Comparison of ENCODE assay signal across 13 mouse cellular contexts in the genomic region with DNA sequence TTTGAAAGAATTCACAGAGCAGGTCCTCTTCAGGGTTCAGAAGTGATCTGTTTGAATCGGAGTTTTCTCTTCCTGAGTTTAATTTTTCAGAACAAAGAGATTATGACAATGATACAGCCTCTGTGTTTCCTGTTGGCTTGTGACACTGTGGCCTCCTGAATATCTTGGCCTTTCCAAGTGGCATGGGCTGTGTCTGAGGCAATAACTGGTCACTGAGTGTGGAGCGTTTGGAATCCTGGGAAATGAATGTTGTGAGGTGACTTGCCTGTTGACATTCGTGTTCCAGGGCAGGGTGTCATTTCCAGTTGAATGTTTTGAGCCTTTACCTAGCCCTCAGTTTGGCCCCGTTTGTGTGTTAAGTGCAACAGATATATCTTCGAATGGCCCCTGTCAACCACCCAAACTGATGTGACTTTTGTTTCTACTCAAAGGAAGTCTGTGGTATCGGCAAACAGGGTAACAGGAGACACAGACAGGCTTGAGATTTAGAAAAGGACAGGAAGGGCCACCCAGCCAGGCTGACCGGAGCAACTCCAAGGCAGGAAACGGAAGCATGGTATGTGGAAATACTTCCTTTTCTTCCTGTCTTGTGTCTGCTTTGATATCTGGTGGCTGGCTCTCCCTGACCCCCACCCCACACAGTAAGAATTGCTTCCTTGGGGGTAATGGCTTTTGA. TPM values are rescaled to one million over a fixed set of nuclear protein-coding genes. Genes with fewer than 3 reads are reported as not detected.
A peak's percentile ranks its signal among the peaks of the same experiment; 100 is the strongest.
DNase-seq lines count a peak whose midpoint lies in the region; ATAC-seq and TF ChIP-seq lines count a peak whose summit lies in the region.
"Had no signal": no experiment of that assay in that cellular context is flagged by ENCODE, and none has a peak within 500 bp of the region (broad histone marks: within the 10 kb centered on the region; RNA-seq: fewer than 3 reads in every experiment).

No protein-coding gene starts in this region.

- H3K9ac ChIP-seq in forebrain, embryonic 12.5 days: no peak overlapping the region
- no peak overlapping the region for H3K9ac ChIP-seq in midbrain, embryonic 16.5 days (ENCODE audit: low read depth, low read length)
- H3K9ac ChIP-seq in midbrain, postnatal 0 days (replicated peaks; ENCODE audit: low read length, poor library complexity, severe bottlenecking): no peak overlapping the region
- no peak overlapping the region for H3K9ac ChIP-seq in kidney, embryonic 15.5 days
- H3K9ac ChIP-seq: limb, embryonic 13.5 days had no signal

- no peak overlapping the region for H3K4me2 ChIP-seq in forebrain, embryonic 12.5 days
- no peak overlapping the region for H3K4me2 ChIP-seq in midbrain, embryonic 16.5 days (ENCODE audit: low read length)
- no peak overlapping the region for H3K4me2 ChIP-seq in midbrain, postnatal 0 days (ENCODE audit: low read depth, low read length, poor library complexity, severe bottlenecking)
- no peak overlapping the region for H3K4me2 ChIP-seq in kidney, embryonic 15.5 days
- H3K4me2 ChIP-seq: limb, embryonic 13.5 days had no signal

- no peaks in the 10 kb centered on the region for H3K79me2 ChIP-seq in macrophage (ENCODE audit: inconsistent target)

- H3K4me3 ChIP-seq in forebrain, embryonic 10.5 days: no peak overlapping the region
- H3K4me3 ChIP-seq in forebrain, embryonic 12.5 days (replicated peaks): no peak overlapping the region
- H3K4me3 ChIP-seq in midbrain, embryonic 16.5 days (ENCODE audit: low read depth, low read length): no peak overlapping the region
- no peak overlapping the region for H3K4me3 ChIP-seq in midbrain, postnatal 0 days (ENCODE audit: low read depth, low read length)
- no peak overlapping the region for H3K4me3 ChIP-seq in kidney, embryonic 15.5 days (replicated peaks)
- H3K4me3 ChIP-seq in macrophage (ENCODE audit: inconsistent target): no peak overlapping the region
- H3K4me3 ChIP-seq: limb, embryonic 13.5 days had no signal

- TF ChIP-seq CTCF in midbrain, postnatal 0 days (IDR thresholded peaks at IDR 0.05): no peak

- no peaks in the 10 kb centered on the region for H3K36me3 ChIP-seq in forebrain, embryonic 10.5 days (replicated peaks)
- H3K36me3 ChIP-seq in forebrain, embryonic 12.5 days (replicated peaks): no peaks in the 10 kb centered on the region
- H3K36me3 ChIP-seq in midbrain, embryonic 16.5 days (ENCODE audit: control insufficient read depth, insufficient read depth, low read length): no peaks in the 10 kb centered on the region
- no peaks in the 10 kb centered on the region for H3K36me3 ChIP-seq in midbrain, postnatal 0 days (ENCODE audit: insufficient read depth, low read length)
- no peaks in the 10 kb centered on the region for H3K36me3 ChIP-seq in kidney, embryonic 15.5 days
- no peaks in the 10 kb centered on the region for H3K36me3 ChIP-seq in macrophage (ENCODE audit: inconsistent target)
- H3K36me3 ChIP-seq: limb, embryonic 13.5 days had no signal

- 77% methylated on average over 8 of the region's 8 CpGs for WGBS in forebrain, embryonic 10.5 days
- 85% methylated on average over 8 of the region's 8 CpGs for WGBS in forebrain, embryonic 12.5 days
- 83% methylated on average over 8 of the region's 8 CpGs for WGBS in midbrain, embryonic 16.5 days
- WGBS in midbrain, postnatal 0 days: 81% methylated on average over 8 of the region's 8 CpGs
- WGBS in kidney, embryonic 15.5 days: 59% methylated on average over 8 of the region's 8 CpGs
- WGBS in macrophage (ENCODE audit: missing documents): 28% methylated on average over 8 of the region's 8 CpGs

- H3K27me3 ChIP-seq in forebrain, embryonic 10.5 days (ENCODE audit: poor library complexity, severe bottlenecking): no peaks in the 10 kb centered on the region
- no peaks in the 10 kb centered on the region for H3K27me3 ChIP-seq in forebrain, embryonic 12.5 days
- no peaks in the 10 kb centered on the region for H3K27me3 ChIP-seq in midbrain, embryonic 16.5 days (ENCODE audit: control insufficient read depth, insufficient read depth, low read depth, low read length)
- no peaks in the 10 kb centered on the region for H3K27me3 ChIP-seq in midbrain, postnatal 0 days (ENCODE audit: insufficient read depth, low read length)
- H3K27me3 ChIP-seq in kidney, embryonic 15.5 days: no peaks in the 10 kb centered on the region
- H3K27me3 ChIP-seq: limb, embryonic 13.5 days had no signal

- ATAC-seq in forebrain, embryonic 12.5 days (ENCODE audit: low FRiP score): no peak
- ATAC-seq in midbrain, embryonic 16.5 days: no peak
- no peak for ATAC-seq in midbrain, postnatal 0 days (ENCODE audit: low FRiP score)
- ATAC-seq in kidney, embryonic 15.5 days (replicated peaks; ENCODE audit: low FRiP score): no peak
- ATAC-seq: intestine, postnatal 0 days had no signal

- DNase-seq in forebrain, embryonic 10.5 days (ENCODE audit: extremely low spot score, low spot score): no peak
- no peak for DNase-seq in midbrain, postnatal 0 days (ENCODE audit: low spot score)
- no peak for DNase-seq in embryo, embryonic 10.5 days (ENCODE audit: low spot score)
- DNase-seq in MN1 (ENCODE audit: low spot score): no peak
- DNase-seq: cerebellum, adult 8-10 months; right cerebral cortex, postnatal 14 days; thymus, postnatal 25 days had no signal

- 0 out of 2 replicates have a peak, but pooled peaks cover 4% of the 10 kb centered on the region for H3K4me1 ChIP-seq in forebrain, embryonic 10.5 days
- peaks cover 8% of the 10 kb centered on the region; the same call in 1 of the 2 replicates for H3K4me1 ChIP-seq in forebrain, embryonic 12.5 days
- H3K4me1 ChIP-seq in midbrain, embryonic 16.5 days (ENCODE audit: control insufficient read depth, insufficient read depth, low read length): 0 out of 2 replicates have a peak, but pooled peaks cover 3% of the 10 kb centered on the region
- no peaks in the 10 kb centered on the region for H3K4me1 ChIP-seq in midbrain, postnatal 0 days (ENCODE audit: insufficient read depth, low read length)
- peaks cover 18% of the 10 kb centered on the region for H3K4me1 ChIP-seq in kidney, embryonic 15.5 days

- H3K9me3 ChIP-seq in forebrain, embryonic 10.5 days: no peaks in the 10 kb centered on the region
- no peaks in the 10 kb centered on the region for H3K9me3 ChIP-seq in forebrain, embryonic 12.5 days
- H3K9me3 ChIP-seq in midbrain, embryonic 16.5 days (replicated peaks; ENCODE audit: control insufficient read depth, low read length, poor library complexity, severe bottlenecking): no peaks in the 10 kb centered on the region
- H3K9me3 ChIP-seq in midbrain, postnatal 0 days (ENCODE audit: low read length): no peaks in the 10 kb centered on the region
- no peaks in the 10 kb centered on the region for H3K9me3 ChIP-seq in kidney, embryonic 15.5 days (replicated peaks)
- H3K9me3 ChIP-seq: limb, embryonic 13.5 days had no signal

- 0 out of 2 replicates have a peak overlapping the region, but pooled peaks have one; percentile 26 for H3K27ac ChIP-seq in forebrain, embryonic 10.5 days
- no peak overlapping the region for H3K27ac ChIP-seq in forebrain, embryonic 12.5 days
- 0 out of 2 replicates have a peak overlapping the region, but pooled peaks have one; percentile 7 for H3K27ac ChIP-seq in midbrain, embryonic 16.5 days (ENCODE audit: low read length)
- H3K27ac ChIP-seq in midbrain, postnatal 0 days (ENCODE audit: low read depth, low read length): no peak overlapping the region
- H3K27ac ChIP-seq in kidney, embryonic 15.5 days: peak overlapping the region; percentile 66
- H3K27ac ChIP-seq in macrophage: peak overlapping the region; percentile 94
- H3K27ac ChIP-seq: limb, embryonic 13.5 days had no signal

RNA-seq across cellular contexts. Expression of a gene that starts 52.3 kb away (rescaled TPM):
- polyA plus RNA-seq in forebrain, embryonic 10.5 days (2016; fragmentation: Nextera tagmentation; extraction: Ambion mirVana): 22.4 and 23.2 TPM in 2 replicates
- 30.6 and 32.1 TPM in 2 replicates for polyA plus RNA-seq in forebrain, embryonic 12.5 days (2016; fragmentation: Nextera tagmentation; extraction: Ambion mirVana)
- polyA plus RNA-seq in midbrain, embryonic 16.5 days (2015; fragmentation: Nextera tagmentation; extraction: Ambion mirVana): 43.2 and 43.7 TPM in 2 replicates
- total RNA-seq in midbrain, postnatal 0 days (2014; rRNA removed): 62.4 and 73.3 TPM in 2 replicates
- polyA plus RNA-seq in midbrain, postnatal 0 days (2015; fragmentation: Nextera tagmentation; extraction: Ambion mirVana): 35.7 and 40.4 TPM in 2 replicates
- 36.0 and 37.9 TPM in 2 replicates for polyA plus RNA-seq in kidney, embryonic 15.5 days (2015; fragmentation: Nextera tagmentation; extraction: Ambion mirVana)
- total RNA-seq in macrophage (2018; cell fraction: chromatin; rRNA removed): 100 to 1,000 TPM; 177 to 523 (median 286) TPM
- total RNA-seq in macrophage (2018; cell fraction: cytosol; rRNA removed): 10 to 100 TPM; 53.1 to 91.8 (median 72.3) TPM
- 100 to 1,000 TPM; 139 to 433 (median 258) TPM for total RNA-seq in macrophage (2018; cell fraction: nucleus; rRNA removed)
- polyA plus RNA-seq in macrophage (2018): 55.2 to 107 TPM (median 57.0 TPM) in 3 replicates

Comparison
In these comparisons a context has a peak if more than half of its experiments do, and no peak if none do; other contexts are left out.
1. H3K27ac ChIP-seq: peak in forebrain, embryonic 10.5 days (single experiment), midbrain, embryonic 16.5 days (single experiment), kidney, embryonic 15.5 days (single experiment) and macrophage (single experiment); none in forebrain, embryonic 12.5 days (single experiment) and midbrain, postnatal 0 days (single experiment).